Mouse (Mus musculus): ENCODE data around the gene Auh.

Gene Auh

GRCm38 (mm10) chr13:52921966-52922365 is 7.5 kb downstream of the Auh start:
- DNase-seq (ENCODE audit: low spot score in 2 of 2): no peak

GRCm38 (mm10) chr13:52921065-52921825 is 8.2 kb downstream of the Auh start:
- no peak for DNase-seq (ENCODE audit: low spot score in 2 of 2)

DNA sequence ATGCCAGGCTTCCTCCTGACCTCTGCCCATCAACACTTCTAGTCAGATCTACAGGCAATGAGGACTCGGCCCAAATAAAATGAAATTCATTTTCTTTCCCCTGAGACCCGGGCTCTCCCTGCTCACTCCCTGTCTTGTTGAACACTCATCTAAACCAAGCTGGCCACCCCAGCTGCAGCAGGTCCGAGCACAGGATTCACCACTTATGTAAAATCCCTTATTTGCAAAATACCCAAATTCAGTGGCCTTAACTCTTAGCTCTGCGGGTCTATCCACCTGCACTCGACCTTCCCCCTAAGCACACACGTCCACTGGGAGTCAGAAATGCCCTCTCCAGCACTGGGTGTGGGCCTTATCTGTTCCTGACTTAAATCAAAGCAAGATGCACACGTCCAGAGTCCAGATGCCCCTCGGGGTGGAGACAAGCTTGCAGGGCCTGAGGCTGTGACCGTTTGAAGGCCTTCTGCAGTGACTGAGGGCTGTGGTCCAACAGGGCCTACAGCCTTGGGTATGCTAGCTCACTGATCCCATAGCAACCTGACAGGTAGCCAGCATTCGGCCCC is 9.6 kb downstream of the Auh start:
- no peak for DNase-seq (ENCODE audit: low spot score in 2 of 2)

GRCm38 (mm10) chr13:52918333-52918732 is 11.1 kb downstream of the Auh start:
- no peak for DNase-seq (ENCODE audit: low spot score in 2 of 2)

DNA sequence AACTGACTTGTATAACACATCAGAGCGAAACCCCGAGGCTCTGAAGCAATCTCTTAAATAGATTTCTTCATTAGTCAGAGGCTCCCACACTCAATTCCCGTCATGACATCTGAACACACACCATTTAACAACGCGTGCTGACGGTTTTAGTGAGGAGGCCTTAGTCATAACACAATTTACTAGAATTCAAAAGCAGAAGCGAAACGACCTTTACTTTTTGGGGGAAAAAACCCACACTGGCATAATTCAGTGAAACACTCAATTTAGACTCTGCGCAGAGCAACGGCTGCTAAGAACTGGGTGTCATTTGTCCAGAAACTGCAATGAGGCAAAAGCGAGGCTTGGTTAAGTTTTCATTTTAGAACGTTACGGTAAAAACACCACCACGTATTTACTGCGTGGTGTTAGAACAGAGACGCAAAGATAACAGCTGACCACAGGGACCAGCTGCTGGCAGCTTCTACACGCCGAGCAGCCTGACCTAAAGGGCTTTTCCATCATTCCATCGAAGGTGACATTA is 14.8 kb downstream of the Auh start:
- no peak for DNase-seq (ENCODE audit: low spot score in 2 of 2)

DNA sequence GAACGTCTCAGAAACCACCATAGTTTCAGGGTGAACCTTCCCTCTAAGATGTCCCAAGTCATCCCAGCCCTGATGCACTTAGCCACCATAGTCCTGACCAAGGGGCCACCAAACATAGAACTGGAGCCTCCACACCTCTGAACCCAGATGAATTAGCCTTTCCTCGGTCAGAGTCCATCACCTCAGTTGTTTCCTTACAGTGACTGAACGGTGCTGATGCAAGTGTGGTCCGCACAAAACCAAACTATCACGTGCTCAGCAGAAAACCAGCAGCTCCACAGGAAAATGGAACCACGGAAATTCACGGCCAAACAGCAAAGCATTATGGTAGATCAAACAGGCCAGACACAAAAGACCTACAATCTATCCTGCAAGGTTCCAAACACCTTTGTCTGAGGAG is 15.6 kb downstream of the Auh start:
- DNase-seq (ENCODE audit: low spot score in 2 of 2): no peak

GRCm38 (mm10) chr13:52912495-52912894 is 17.0 kb downstream of the Auh start:
- DNase-seq (ENCODE audit: low spot score in 2 of 2): no peak

GRCm38 (mm10) chr13:52911259-52911658 is 18.2 kb downstream of the Auh start:
- DNase-seq (ENCODE audit: low spot score in 2 of 2): no peak

- no peak for DNase-seq (ENCODE audit: low spot score in 2 of 2)
Observed at GRCm38 (mm10) chr13:52906296-52906695, 23.2 kb downstream of the Auh start.

GRCm38 (mm10) chr13:52904175-52904574 is 25.3 kb downstream of the Auh start:
- no peak for DNase-seq (ENCODE audit: low spot score in 2 of 2)

DNA sequence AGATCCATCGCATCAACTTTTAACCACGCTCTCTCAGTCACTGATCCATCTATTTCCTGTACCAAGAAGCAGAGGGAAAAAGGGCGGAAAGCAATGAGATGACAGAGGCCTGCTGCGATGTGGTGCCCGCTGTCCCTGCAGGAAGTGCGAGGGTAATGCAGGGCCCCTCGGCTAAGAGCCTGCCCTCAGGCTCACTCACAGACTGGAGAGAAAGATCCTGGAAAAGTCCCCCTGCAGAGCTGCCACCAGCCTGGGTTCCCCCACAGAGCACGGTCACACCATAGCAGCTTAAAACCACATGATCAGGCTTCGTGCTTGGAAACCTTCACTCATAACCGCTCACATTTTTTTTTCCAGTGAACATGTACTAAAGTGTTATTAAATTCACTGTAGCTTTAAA is 25.7 kb downstream of the Auh start:
- DNase-seq (ENCODE audit: low spot score in 2 of 2): no peak

DNA sequence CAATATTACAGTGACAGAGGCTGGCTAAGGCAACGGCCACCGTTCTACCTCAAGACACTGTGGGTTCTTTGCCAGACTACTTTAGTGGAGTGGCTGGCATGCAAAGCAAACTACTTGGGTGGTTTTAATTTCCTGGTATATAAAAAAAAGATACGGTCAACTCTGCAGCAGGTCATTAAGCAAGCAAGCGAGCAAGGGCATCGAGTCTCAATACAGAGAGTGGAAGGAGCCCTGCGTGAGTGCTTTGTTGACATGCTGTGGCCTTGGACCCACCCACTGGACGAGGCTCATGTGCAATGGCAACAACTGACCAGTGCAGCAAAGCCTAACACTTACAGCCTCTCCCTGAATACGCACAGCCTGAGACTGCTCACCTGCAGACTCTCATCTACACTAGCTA is 27.0 kb downstream of the Auh start:
- DNase-seq (ENCODE audit: low spot score in 2 of 2): no peak

- DNase-seq (ENCODE audit: low spot score in 2 of 2): no peak
Observed at GRCm38 (mm10) chr13:52899664-52900063, 29.8 kb downstream of the Auh start.

- DNase-seq (ENCODE audit: low spot score in 2 of 2): no peak
Observed at GRCm38 (mm10) chr13:52897806-52898205, 31.7 kb downstream of the Auh start.

GRCm38 (mm10) chr13:52892791-52893190 is 36.7 kb downstream of the Auh start:
- no peak for DNase-seq (ENCODE audit: low spot score in 2 of 2)

DNA sequence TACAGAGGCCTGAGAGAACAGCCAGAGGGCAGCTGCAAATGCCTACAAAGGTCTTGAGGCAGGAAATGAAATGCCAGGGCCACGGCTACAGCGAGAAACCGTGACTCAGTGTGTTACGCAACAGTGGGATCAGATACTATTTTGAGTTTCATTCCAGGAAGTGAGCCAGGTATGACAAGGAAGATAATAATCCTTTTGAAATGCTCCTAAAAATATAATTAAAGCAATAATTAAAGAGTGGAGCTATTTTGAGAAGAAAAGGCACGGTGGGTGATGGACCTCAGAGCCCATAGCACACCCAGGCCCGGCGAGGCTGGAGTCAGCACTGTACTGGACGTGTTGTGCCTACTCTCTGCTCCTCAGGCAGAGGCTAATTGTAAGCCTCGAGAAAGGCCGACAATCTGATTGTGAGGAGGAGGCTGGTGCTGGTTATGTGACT is 37.4 kb downstream of the Auh start:
- DNase-seq (ENCODE audit: low spot score in 2 of 2): no peak

DNA sequence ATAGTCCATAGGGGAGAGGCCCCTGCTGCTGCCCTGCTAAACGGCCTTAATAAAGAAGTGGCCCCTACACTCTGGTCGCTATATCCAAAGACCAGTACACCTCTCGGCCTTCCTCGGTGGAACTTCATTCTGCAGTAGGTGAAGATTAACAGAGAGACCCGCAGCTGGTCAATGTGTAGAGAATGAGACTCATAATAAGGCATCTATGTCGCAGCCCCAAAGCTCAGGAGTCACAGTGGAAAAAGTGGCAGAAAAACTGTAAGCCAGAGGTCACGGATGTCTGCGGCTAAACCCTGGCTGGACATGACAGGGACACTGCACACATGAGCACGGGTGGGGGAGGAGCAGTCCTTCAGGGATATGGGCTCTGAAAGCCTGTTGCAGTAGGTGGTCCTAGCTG is 39.2 kb downstream of the Auh start:
- DNase-seq (ENCODE audit: low spot score in 2 of 2): no peak

- DNase-seq (ENCODE audit: low spot score in 2 of 2): no peak
Observed at GRCm38 (mm10) chr13:52886779-52887178, 42.7 kb downstream of the Auh start.

DNA sequence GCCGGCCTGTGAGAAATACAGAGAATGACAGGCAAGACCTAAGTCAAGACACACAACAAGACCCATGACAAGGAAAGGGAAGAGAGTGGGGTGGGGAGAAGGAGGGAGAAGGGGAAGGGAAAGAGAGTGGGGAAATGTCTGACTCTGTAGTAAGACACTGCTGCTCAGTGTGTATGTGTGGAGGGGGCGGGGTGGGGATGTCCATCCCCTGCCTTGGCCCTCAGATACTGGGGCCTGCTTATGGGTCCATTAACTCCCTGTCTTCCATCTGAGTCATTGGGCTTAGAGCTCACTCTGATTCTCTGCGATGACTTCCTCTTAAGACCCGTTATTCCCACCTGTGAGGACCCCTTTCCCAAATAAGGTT is 45.5 kb downstream of the Auh start:
- DNase-seq (ENCODE audit: low spot score in 2 of 2): no peak

- DNase-seq (ENCODE audit: low spot score in 2 of 2): no peak
Observed at GRCm38 (mm10) chr13:52883084-52883959, 46.2 kb downstream of the Auh start.

DNA sequence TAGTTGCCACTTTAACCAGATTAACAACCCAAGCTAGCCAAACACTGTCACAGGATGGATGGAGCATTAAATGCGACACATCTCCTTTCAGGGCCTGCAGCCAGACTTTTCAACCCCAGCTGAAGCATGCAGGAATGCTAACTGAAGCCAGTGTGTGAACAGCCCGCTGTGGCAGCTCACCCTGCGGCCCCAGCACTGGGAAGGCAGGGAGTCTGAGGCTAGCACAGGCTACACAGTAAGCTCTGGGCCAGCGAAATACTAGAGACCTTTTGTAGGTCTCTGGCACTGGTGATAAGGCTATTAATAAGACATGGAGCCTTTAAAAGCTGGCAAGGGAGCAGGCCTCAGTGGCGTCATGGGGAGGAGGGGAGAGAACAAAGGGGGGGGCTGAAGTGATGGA is 49.1 kb downstream of the Auh start:
- DNase-seq (ENCODE audit: low spot score in 2 of 2): no peak

DNA sequence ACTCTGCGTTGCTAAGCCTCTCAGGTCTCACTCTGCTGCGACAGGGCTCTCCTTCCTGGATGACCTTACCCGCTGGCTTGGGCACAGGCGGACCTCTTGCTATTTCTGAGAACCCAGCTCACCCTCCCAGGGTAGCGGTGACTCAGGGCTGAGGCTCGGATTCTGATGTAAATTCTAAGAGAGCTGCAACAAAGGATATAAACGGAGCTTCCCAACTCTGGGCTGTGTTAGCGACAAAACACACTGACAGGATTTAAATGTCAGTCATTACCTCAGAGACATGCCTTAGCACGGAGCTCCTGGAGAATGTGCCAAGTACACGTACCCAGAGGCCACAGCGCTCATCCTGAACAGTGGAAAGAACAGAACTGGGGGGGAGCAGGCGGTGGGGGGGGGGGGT is 49.6 kb downstream of the Auh start:
- DNase-seq (ENCODE audit: low spot score in 2 of 2): no peak

DNA sequence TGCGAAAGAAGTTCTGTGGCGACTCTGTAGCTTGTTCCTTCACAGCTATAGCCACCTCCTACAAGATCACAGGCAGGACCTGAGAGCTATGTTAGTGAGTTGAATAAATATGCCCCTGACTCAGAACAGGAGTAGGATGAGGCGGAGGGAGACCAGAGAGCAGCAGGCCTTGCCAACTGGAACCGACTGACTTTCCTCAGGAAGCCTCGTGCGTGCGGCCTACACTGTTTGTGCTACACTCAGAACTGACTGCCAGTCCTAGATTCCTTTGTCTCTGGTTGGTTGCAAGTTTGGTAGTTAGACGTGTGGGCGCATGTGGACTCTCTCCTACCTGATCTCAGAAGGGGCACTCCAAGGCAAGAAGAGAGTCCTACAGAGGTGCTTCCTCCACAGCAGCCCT is 50.2 kb downstream of the Auh start:
- no peak for DNase-seq (ENCODE audit: low spot score in 2 of 2)
